Mouse (Mus musculus) A20 (cell line): ENCODE results near the gene Rufy3.

ENCODE experiments used
- DNase-seq: peaks from one replicate; pipeline ENCODE4 v3.0.0-alpha.2; 2011; ENCODE audit warnings: low read depth, low spot score

Rufy3 gene

GRCm38 (mm10) chr5:88575506-88576338 is 10.9 kb downstream of the Rufy3 start:
- DNase-seq: no peak

GRCm38 (mm10) chr5:88580681-88581080 is 15.8 kb downstream of the Rufy3 start:
- DNase-seq: no peak

GRCm38 (mm10) chr5:88581343-88581742 is 16.5 kb downstream of the Rufy3 start:
- no peak for DNase-seq

GRCm38 (mm10) chr5:88583271-88584031 is 18.6 kb downstream of the Rufy3 start:
- DNase-seq: no peak

GRCm38 (mm10) chr5:88584061-88584460 is 19.2 kb downstream of the Rufy3 start:
- no peak for DNase-seq

- no peak for DNase-seq
These were observed 21.8 kb downstream of the Rufy3 start for GRCm38 (mm10) chr5:88586407-88587174.

- DNase-seq: no peak
These were observed 22.5 kb downstream of the Rufy3 start for GRCm38 (mm10) chr5:88587211-88587934.

GRCm38 (mm10) chr5:88588481-88588880 is 23.6 kb downstream of the Rufy3 start:
- no peak for DNase-seq

GRCm38 (mm10) chr5:88593421-88594172 is 28.8 kb downstream of the Rufy3 start:
- DNase-seq: no peak

- DNase-seq: no peak
These were observed 29.3 kb downstream of the Rufy3 start for GRCm38 (mm10) chr5:88594173-88594569.

GRCm38 (mm10) chr5:88595537-88596455 is 31.0 kb downstream of the Rufy3 start:
- DNase-seq: no peak

- no peak for DNase-seq
These were observed 34.1 kb downstream of the Rufy3 start for GRCm38 (mm10) chr5:88598961-88599360.

GRCm38 (mm10) chr5:88602030-88602429 is 37.2 kb downstream of the Rufy3 start:
- no peak for DNase-seq

GRCm38 (mm10) chr5:88602713-88603112 is 37.9 kb downstream of the Rufy3 start:
- no peak for DNase-seq

- no peak for DNase-seq
These were observed 39.2 kb downstream of the Rufy3 start for GRCm38 (mm10) chr5:88604046-88604445.

- no peak for DNase-seq
These were observed 40.0 kb downstream of the Rufy3 start for GRCm38 (mm10) chr5:88604641-88605358.

GRCm38 (mm10) chr5:88614129-88614528 is 49.3 kb downstream of the Rufy3 start:
- no peak for DNase-seq

- no peak for DNase-seq
These were observed 52.1 kb downstream of the Rufy3 start for GRCm38 (mm10) chr5:88616988-88617387.

- no peak for DNase-seq
These were observed 62.7 kb downstream of the Rufy3 start for GRCm38 (mm10) chr5:88627545-88627944.
